Mouse (Mus musculus) right cerebral cortex, postnatal 4 days (tissue): ENCODE measurements at regions not wholly inside any gene's neighbourhood (a gene's known extent, or its start where the extent isn't known, plus 50 kb on each side); places are given as distances from the start of the nearest gene placed in this dataset.

Source experiments
- DNase-seq: peaks from one replicate; pipeline ENCODE4 v3.0.0-alpha.2; 2022

DNA sequence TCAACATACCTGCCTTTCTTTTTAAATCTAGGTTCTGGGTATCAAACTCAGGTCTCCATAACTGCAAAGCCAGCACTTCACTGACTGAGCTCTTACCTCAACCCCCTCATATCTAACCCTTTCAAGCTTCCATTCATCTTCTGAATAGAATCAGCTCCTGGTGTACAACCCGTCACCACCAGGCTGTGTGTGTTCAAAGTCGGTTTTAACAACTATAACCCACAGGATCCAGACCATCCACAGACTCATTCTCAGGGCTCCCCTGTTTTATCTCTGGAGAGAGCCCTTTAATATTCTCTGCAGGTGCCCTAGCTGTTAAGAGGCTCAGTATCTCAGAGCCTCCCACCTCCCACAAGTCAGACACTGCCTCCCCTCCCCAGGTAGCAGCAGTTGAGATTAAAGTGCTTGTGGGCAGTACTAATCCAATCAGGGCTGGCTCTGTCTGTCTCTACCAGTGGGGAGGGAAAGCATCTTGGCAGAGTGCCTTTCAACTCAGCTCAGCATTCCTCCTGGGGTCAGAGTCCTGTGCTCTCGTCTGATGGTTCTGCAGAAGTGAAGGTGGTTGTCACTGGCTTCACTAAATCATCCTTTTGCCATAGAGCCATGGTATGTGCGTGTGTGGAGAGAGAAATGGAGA, 272.4 kb downstream of the Dhx15 start:
- no peak for DNase-seq

DNA sequence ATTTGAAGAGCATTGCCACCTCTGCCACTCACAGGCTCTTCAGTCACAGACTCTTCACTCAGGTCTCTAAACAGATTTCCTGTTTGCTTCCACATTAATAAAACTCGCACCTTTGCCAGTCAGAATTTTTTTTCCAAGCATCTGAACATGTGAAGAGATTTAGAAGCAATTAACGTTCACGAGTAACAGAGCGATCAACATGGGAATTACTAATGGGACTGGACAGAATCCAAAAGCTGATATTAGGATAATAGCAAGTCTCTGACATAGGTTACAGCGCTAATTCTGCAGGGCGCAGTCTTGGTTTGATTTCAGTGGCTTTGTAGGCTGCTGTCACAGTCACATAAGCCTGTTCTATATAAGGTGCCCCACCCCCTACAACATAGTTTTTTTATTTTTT, 275.6 kb downstream of the Dhx15 start:
- DNase-seq: no peak

DNA sequence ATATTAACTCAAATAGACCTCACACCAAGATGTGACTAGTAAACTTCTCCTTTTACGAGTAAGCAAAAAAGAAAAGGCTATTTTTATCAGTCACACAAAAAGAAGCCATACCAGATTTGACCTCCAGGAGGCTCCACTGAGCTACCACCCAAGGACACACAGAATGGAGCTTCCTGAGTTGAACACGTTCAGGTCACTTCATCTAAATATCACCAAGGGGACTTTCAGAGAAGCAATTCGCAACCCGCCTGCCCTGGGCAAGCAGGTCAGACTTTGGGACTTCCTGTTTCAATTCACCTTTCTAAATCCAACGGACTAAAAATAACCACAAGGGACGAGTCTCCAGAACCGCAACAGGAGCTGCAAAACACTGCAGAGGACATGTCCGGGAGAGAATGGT, 281.5 kb downstream of the Dhx15 start:
- DNase-seq: no peak

DNA sequence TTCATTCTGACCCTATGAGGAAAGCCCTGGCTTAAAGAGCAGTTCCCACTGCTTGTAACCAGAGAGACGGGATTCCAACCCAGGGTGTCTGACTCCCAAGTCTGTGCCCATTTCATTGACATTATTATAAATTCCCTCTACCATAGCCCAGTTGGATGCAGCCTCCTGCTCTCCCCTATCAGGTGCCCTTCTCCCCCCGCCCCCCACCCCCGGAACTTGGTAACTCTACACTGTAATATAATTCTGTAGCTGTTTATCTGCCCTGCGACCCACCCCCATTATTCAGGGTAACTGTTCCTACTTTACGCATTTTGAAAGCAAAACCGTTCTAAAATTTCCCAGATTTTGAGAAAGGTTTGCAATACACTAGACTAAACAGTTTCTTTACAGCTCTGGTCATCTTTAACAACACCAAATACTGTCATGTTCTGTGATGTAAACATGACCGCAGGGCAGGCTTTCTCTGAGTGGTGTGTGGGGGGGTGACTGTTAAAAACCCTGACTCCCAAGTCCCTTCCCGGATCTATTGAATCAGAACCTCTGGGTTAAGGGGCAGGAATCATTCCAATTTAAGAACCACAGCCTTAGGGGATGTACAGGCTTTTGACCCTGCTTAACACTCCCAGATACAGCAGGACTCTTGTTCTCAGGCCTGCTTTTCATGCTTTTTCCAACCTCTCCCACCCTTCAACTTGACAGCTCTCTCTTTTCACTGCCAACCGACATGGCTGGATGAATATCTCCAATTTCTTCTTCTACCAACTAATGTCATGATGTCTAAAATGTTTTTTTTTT, 283.8 kb downstream of the Dhx15 start:
- DNase-seq: no peak

DNA sequence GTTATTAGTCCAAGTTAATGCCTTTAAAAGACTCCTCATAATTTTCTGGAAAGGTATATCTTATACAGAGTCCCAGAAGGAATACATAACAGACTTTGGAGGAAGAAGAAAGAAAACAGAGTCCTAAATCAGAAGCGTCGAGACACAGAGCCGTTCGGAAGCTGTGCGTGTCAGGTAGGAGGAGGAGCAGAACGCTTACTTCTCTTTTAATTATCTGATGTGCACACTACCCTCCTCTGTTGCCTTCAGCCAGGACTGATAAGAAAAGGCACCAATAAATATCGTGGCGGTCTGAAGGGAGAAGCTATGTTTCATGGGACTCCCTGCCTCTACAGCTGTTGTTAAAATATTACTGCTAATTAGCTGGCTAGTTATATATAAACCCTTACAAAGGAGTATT, 296.2 kb downstream of the Dhx15 start:
- no peak for DNase-seq

DNA sequence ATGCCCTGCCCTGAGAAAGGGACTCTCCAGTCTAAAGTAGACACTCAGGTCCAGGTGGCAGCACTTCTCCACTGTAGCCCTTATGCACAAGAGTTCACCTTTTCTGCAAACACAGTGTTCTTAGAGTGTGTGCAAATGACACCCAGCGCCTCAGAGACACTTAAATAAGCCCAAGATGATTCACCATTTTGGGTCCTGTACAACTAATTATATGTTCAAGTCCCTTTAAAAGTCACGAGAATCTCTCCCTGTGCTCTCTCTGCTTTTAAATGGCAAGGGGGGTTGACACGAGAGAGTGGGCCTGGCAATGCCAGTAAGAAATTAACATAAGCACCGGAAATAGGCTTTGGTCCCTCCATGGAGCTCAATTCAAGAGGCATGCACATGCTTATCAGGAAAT, 299.0 kb downstream of the Dhx15 start:
- no peak for DNase-seq

DNA sequence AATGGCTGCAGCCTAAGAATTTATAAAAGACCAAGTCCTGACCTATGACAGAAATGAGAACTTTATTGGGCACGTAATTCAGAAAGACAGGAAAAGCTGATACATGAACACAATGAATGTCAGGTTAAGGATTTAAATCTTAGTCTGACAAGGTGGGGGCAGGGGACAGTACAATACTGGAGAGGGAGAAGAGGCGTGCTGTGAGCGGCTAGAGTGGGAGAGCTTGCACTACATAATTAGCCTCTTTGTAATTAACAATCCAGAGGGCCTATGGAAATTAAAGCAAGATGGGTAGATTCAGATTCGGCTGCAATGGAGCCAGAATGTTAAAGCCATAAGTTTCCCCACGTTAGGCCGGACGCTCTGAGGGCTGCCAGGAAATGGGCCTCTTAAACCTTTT, 301.9 kb downstream of the Dhx15 start:
- DNase-seq: no peak

DNA sequence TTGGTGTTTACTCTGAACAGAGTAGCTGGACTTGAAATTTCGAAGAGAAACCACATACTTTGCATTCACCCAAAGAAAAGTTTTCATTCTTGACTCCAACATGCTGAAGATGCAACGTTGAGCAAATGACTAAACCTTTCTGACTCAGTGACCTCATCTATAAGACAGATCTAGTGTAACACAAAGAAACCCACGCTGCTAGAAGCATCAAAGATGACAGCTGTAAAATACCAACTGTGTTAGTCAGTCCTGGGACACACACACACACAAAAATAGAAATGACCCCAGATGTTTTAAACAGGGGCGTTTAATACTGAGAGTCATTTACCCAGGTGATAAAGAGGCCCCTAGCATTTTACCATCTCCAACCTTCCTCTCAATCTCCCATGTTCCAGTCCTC, 307.7 kb downstream of the Dhx15 start:
- DNase-seq: no peak

DNA sequence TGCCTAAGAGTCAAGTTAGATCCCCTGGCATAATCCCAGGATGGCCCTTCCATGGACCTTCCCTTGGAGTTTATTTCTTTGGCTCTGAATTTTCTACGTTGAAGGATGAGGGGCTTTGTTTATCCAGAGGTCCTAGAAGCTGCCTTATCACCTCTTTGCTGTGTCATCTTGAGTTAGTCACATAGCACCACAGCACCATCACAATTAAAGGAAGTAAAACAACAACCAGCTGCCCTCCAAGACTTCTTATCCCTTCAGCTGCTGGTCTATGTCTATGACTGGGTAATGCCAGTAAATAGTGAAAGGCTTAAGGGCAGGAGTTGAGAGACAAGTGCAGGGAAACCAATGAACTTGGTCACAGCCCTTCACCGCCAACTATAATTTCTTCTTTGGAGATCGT, 308.1 kb downstream of the Dhx15 start:
- no peak for DNase-seq

DNA sequence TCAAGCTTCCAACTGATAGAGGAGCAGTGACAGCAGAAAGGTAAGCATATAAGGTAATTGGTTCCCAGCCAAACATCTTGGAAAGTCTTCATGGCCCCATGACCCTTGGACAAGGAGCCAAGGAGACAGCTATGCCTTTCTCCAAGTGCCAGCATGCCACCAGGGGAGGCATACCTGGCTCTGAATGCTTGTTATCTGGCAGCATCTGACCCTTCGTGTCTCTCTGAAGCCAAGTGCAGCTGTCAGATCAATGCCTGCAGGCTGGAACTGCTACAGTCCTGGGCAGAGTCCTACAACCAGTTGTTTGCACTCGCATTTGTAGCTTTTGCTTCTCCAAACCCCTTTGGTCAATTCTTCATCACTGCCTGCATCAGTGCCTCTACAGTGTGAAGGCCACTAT, 309.3 kb upstream of the Ppargc1a start:
- DNase-seq: no peak

DNA sequence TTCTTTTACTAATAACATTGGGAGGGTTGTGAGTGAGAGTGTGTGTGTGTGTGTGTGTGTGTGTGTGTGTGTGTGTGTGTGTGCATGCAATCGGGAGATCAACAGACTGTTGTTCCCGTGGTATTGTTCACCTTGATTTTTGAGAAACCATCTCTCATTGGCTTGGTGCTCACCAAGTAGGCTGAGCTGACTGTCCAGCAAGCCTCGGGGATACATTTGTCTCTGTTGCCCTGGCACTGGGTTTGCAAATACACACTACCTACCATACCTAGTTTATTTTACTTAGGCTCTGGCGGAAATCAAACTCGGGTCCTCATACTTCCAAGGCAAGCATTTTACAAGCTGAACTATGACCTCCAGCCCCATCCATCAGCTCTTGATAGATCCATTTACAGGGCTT, 306.0 kb upstream of the Ppargc1a start:
- no peak for DNase-seq

DNA sequence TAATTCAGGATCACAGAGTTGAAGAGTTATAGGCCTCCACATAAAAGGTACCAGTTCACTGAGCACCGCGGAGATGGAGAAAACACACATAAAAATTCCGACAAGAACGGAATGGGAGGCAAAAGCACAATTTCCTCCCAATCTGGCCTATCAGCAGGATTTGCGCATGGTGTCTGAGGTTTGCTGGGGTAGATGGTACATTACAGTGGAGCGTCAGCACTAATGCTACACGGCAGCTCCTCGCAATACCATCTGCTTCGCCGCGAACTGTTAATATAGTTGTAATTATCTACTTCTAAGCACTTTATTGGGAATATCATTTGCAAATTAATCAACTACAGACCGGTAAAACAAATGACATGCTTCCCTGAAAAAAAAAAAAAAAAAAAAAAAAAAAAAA, 304.2 kb upstream of the Ppargc1a start:
- no peak for DNase-seq

DNA sequence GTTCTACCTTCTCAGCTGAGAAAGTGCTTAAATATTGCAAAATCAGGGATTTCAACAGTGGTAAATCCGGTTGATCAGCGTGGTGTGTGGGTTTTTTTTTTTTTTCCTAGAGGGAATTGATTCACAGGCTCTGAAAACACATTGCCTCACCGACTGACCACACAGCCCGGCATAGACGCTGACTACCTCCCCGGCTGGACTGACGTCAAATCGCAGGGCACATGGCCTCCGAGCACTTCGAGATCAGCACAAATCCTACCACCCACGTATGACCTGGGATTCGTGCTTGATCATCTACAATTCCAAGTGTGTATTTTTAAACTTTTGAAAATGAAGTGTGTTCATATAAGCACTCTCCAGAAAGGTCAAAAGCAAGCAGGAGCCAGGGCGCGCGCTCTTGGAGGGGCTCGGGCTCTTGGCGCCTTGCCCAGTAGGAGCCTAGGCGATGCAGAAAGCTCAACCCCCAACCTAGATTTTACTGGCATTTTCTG, 300.7 kb upstream of the Ppargc1a start:
- DNase-seq: no peak

DNA sequence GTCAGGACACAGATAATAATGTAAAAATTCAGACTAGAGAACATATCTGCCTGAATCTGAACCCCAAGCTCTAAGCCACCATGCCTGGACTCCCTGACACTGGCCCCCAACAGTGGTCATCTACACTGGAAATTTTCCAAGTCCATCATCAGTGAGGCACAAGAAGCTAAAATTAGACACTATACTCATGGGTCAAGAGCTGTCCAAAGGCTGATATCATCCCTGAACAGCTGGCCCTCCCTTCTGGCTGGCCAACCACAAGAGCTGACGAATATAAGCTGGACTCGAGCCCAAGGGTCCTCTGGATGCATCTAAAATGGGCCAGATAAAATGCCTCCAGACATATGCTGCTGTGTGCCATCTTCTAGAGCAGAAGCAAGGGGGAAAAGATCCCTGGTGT, 298.5 kb upstream of the Ppargc1a start:
- no peak for DNase-seq

DNA sequence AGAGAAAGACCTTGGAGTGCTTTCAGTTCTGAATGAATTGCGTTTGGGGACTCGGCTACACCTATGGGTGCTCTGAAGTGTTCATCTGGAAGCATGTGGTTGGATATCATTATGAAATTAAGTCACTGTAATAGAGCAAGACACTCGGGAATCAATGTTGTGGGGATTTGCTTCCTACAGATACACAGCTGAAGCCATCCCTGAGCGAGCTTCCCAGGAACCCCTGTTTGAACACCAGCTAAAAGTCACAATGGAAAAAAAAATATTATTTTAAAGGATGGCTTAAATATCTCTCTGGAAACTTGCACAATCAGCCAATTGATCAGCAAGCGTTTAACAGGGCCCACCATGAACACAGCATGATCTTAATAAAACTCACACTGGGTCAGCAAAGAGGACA, 293.0 kb upstream of the Ppargc1a start:
- no peak for DNase-seq

DNA sequence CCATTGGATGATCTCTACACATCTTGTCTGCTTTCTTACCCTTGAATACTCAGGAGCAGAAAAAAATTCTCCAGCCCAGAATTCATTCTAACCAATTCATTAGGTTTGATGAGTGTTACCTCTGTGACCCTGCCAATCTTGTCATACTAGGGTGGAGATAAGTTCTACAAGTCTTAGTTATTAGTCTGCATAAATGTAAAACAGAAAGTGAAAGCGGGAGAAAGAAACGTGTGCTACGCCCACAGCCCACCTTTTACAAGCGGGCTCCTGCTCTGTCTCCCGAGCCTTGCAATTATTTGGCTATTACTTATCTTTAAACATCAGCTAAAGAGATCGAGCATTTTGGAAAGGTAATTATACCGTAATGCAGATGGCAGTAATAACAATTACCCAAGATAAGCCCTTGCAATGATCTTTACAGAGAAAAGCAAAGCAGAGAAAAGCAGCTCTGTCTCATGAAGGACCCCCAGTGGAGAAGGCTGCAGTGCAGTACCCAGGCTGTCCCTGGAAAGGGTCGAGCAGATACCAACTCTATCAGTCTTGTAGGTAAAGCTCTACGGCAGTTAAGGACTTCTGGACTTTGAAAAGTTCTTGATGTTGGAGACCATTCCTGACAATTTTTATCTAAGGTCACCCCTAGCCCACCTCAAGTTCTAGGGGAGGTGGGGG, 286.1 kb upstream of the Ppargc1a start:
- no peak for DNase-seq

DNA sequence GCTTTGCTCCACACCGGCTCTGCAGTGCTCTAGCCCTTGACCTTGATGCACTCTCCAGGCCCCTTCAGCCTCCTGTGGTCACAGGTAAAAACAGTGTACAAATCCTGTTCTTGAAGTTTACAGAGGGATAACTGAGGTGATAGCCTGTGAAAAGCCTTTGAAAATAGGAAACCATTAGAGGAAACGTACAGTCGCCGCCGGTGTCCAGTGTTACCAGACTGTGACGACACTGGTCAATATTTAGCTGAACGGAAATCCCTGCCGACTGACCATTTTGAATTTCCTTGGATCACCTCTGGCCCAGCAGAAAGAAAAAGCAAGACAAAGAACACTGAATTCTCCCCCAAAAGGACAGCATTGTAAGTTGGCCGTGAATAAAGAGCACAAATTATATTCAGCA, 282.6 kb upstream of the Ppargc1a start:
- DNase-seq: no peak

DNA sequence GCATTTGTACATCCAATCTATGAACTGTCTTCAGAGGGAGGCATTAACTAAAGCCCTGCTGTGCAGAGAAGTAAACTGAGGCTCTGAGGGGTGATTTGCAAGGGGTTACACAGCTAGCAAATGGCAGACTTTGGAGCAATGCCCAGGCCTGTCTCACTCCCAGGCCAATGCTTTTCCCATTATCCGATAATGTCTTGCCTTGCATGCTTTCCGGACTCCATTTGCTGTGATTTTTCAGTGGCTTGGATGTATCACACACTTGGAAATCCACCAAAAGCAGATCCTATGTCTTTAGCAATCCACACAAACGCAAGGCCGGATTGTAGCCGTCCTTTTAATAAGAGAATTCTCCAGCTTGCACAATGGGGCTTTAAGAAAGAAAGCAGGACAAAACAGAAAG, 281.7 kb upstream of the Ppargc1a start:
- no peak for DNase-seq

DNA sequence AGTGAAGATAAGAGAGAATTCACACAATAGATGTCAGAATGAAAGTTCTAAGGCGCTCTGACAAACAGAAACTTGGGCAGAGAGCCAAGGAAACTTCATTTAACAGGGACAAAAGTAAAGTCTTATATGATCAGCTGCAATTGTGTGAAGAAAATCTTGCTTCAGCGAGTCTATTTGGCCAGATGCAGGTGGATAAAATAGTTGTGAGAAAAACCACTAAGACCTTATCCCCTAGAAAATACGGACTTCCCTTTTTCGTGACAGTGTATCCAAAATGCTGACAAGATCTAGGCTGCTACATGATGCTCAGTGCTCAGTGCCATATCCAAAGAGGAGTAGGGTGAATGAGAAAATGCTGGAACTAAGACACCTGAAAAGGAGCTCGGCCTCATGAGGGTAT, 274.7 kb upstream of the Ppargc1a start:
- no peak for DNase-seq

DNA sequence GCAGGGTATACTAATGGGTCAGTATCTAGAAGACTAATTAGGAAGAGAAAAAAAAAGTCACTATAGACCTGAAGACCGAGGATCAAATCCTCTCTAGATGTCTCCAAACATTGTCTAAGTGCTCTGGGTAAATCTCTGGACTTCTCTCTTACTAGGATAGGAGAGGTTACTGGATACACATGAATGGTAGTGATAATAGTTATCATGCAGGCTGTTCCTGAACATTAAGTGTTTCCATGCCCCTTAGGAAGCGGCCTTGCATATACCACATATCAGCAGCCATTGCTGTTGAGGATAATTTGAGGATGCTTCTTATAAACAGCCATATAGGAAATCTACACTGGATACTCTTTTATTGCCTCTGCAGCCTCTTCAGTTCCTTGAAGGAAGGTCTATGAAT, 274.2 kb upstream of the Ppargc1a start:
- no peak for DNase-seq

DNA sequence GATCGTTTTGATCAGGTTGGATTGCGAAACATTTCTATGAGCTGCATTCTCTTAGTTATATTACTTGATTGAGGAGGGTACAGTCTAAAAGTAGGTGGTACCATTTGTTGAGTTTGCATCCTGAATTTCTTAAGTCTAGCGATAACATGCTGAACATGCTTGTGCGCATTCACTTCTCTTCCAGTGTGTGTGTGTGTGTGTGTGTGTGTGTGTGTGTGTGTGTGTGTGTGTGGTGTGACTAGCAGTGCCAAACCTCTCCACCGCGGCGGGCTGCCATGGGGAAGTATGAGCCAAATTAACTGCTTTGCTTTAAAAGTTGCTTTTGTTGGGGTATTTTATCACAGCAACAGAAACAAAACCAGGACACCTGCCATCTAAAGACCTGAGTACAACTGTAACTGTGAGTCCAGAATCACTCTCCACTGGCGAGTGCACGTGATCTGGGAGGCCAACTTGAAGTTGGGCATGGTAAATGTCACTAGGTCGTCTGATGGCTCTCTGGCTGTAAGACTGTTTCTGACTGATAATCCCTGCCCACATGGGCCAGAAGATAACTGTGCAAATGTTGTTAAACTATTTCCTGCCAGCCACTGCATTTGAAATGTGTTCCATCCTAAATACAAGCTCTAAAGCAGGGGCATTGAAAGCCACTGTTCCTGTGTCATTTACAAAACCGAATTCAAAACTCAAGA, 273.3 kb upstream of the Ppargc1a start:
- no peak for DNase-seq

DNA sequence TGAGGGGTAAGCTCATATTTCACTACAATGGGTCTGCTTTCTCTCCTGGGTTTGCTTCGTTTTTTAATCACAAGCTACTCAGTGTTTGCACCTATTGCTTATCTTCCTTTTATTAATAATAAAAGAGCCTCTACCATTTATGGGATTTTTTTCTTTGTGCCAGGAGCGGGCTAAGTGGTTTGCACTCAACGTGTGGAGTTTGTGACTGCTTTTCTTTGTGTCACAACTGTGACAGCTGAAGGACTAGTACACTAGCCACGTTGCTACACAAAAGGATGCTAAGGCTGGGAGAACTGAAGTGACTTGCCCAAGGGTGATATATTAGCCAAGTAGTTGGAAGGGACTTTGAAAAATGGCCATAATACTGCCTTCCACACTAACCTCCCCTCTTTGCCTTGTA, 271.8 kb upstream of the Ppargc1a start:
- no peak for DNase-seq

DNA sequence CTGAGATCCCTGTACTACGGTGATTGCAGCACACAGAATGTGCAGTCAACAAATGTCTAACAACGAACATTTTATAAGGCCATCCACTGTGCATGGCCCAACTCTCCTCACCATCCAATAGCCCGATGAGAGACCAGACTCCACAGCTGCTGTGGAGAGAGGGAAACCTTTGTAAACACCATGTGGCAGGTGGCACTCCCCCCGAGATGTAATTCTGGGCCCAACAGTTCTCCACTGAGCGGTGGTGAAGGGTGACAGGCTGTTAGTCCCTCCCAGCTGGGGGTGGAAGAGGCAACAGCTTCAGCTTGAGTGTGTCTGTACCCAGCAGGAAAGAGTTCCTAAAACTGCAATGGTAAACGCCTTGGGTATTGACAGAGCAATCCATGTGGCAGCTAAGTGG, 263.0 kb upstream of the Ppargc1a start:
- DNase-seq: no peak

DNA sequence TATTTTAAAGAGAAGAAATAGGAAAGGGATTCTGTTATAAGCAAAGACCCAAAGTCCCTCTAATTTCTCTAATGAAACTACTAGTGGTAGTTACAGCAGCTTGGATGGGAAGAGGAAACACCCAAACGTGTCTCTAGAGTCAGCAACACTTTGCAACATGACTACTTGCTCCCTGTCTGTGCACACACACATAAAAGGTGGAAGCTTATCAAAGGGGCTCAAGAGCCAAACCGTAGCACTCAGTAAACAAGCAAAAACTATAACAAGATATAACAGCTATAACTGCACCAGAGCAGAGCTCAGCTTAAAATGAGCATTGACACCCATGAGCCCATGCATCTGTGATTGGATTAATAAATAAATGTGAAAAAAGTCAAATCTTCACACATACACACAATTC, 262.5 kb upstream of the Ppargc1a start:
- DNase-seq: no peak
